Mouse (Mus musculus): ENCODE results near the gene Rgs3. TPM values are rescaled to one million over a fixed set of nuclear protein-coding genes. Genes with fewer than 3 reads are reported as not detected.

Rgs3 gene
- polyA plus RNA-seq, 1 experiment = 44.0 TPM

DNA sequence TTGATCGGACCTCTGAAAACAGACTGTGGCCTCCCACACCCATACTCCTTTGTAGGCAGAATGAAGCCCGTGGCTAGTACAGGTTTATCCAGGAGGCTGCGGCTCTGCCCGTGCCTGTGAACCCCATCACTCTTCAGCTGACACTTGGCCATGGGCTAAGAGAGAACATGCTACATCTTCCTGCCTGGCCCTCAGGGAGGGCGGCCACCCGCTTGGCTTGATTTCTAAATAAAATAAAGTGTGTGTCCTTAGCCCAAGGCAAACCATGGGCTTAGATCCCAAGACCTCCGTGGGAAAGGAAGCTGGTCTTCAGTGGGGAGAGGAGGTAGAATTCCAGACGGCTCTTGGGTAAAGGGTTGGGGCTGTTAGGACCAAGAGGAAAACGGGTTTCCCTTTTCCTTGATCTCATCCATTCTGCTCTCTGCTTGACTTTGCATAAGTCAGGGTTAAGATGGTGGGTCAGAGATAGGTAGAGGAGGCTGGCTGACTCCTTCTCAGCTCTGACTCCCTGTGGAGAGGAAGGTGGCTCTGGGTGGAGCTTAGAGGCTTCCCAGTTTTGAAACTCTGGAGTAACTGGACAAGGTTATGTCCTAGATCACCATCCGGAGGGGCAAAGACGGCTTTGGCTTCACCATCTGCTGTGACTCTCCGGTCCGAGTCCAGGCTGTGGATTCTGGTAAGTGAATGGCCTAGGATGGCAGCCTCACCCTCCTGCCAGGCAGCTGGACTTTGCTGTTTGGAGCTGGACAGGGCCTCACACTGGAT, 63.8 kb downstream of the Rgs3 start:
- Histone ChIP-seq H3K4me1 (ENCODE audit: control insufficient read depth, insufficient read depth, low read length) (peaks cover 3% of the 10 kb centered on the region), H3K4me3 (ENCODE audit: insufficient read depth, low read length) (no peak overlapping the region), H3K27ac (ENCODE audit: insufficient read depth, low read length) (no peak overlapping the region)
- no peak for TF ChIP-seq POLR2A (IDR thresholded peaks at IDR 0.05; ENCODE audit: low read depth, low read length)
- TF ChIP-seq CTCF (IDR thresholded peaks at IDR 0.05; ENCODE audit: borderline replicate concordance, insufficient read depth, low read length) = no peak

DNA sequence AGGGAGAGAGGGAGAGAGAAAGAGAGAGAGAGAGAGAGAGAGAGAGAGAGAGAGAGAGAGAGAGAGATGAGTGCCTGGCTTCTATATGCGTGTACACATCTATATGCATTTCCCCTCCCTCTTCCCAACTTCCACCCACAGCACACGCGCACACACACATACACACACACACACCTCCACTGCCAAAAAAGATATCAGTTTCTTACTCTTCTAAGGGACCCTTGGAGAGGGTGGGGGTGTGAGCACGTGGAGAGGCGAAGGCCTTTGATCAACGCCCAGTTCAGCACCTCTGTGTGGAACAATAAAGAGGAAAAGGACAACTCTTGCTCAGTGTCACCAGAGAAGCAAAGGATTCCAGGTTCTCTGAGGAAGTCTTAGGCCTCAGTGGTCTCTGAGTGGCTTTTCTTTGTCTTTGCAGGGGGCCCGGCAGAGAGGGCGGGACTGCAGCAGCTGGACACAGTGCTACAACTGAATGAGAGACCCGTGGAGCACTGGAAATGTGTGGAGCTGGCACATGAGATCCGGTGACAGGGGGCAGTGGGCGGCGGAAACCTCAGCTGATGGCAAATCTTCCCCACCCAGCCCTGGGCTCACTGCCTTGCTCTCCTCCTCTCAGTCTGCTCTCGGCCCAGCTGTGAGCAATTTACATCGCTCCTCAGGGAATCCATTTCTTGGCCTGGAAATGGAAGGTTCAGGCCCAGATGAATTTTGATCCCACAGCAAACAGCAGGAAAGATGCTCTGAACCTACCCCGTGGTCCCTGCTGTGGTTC, 65.2 kb downstream of the Rgs3 start:
- H3K4me1 ChIP-seq (ENCODE audit: control insufficient read depth, insufficient read depth, low read length) = peaks cover 3% of the 10 kb centered on the region
- H3K4me3 ChIP-seq (ENCODE audit: insufficient read depth, low read length) = no peak overlapping the region
- no peak for TF ChIP-seq POLR2A (IDR thresholded peaks at IDR 0.05; ENCODE audit: low read depth, low read length)
- no peak for TF ChIP-seq CTCF (IDR thresholded peaks at IDR 0.05; ENCODE audit: borderline replicate concordance, insufficient read depth, low read length)
- H3K27ac ChIP-seq (ENCODE audit: insufficient read depth, low read length) = peak overlapping the region; percentile 13; the same call in 1 of the 2 replicates

DNA sequence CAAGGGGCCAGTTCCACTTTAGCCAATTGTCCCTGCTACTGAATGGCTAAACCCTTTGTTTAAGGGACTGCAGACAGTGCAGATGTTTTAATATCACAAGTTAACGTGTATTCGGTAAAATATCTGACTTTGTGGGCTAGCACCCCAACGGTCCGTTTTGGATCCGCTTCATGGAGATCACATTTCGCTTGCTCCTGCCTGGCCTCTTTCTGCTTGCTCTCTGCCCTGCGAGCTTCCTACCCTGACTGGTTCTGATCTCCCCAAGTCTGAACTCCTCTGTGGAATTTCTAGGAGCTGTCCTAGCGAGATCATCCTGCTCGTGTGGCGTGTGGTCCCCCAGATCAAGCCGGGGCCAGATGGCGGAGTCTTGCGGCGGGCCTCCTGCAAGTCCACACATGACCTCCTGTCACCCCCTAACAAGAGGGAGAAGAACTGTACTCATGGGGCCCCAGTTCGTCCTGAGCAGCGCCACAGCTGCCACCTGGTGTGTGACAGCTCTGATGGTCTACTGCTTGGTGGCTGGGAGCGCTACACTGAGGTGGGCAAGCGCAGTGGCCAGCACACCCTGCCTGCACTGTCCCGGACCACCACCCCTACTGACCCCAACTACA, 65.9 kb downstream of the Rgs3 start:
- Histone ChIP-seq H3K4me3 (ENCODE audit: insufficient read depth, low read length) (no peak overlapping the region), H3K4me1 (ENCODE audit: control insufficient read depth, insufficient read depth, low read length) (peaks cover 3% of the 10 kb centered on the region), H3K27ac (ENCODE audit: insufficient read depth, low read length) (no peak overlapping the region; the same call in 1 of the 2 replicates)
- no peak for TF ChIP-seq POLR2A (IDR thresholded peaks at IDR 0.05; ENCODE audit: low read depth, low read length)
- no peak for TF ChIP-seq CTCF (IDR thresholded peaks at IDR 0.05; ENCODE audit: borderline replicate concordance, insufficient read depth, low read length)

DNA sequence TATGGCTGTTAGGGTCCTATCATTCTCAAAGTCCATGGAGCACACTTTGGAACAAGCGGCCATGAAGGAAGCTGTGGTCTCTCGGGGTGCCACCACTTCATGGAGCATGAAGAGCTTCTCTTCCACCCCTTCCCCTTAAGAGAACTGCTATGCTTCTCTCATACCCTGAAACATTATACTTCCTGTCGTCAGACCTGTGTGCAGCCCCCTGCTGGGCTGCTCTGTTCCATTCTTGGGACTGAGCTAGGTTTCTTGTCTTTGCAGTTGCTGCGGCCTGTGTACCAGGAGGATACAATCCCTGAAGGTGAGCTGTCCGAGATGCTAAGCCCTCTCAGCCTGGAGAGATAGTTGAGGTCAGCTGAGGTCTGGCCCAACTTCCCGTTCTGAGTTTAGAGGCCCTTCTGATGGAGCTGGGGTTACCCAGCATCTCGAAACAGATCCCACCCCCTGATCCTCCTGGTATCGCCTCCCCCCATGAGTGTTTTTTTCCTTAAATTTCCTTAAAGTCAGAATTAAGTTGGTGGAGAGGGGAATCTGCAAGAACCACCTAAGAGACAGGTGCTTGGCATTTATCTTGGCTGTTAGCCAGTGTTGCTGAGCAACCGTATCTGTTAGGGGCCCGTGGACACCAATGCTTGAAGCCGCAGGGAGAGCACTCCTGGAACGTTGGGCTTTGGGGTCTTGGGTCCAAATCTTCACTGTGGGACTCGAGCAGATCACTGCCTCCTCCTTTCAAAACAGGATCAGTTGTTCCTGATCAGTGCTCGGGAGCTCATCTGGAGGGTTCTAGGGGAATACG, 66.8 kb downstream of the Rgs3 start:
- Histone ChIP-seq H3K4me1 (ENCODE audit: control insufficient read depth, insufficient read depth, low read length) (peaks cover 3% of the 10 kb centered on the region), H3K4me3 (ENCODE audit: insufficient read depth, low read length) (no peak overlapping the region), H3K27ac (ENCODE audit: insufficient read depth, low read length) (no peak overlapping the region)
- TF ChIP-seq POLR2A (IDR thresholded peaks at IDR 0.05; ENCODE audit: low read depth, low read length) (no peak), CTCF (IDR thresholded peaks at IDR 0.05; ENCODE audit: borderline replicate concordance, insufficient read depth, low read length) (no peak)

GRCm38 (mm10) chr4:62627331-62627730, 67.7 kb downstream of the Rgs3 start:
- Histone ChIP-seq H3K4me1 (ENCODE audit: control insufficient read depth, insufficient read depth, low read length) (no peaks in the 10 kb centered on the region; the same call in 1 of the 2 replicates), H3K27ac (ENCODE audit: insufficient read depth, low read length) (no peak overlapping the region)
- no peak for TF ChIP-seq POLR2A (IDR thresholded peaks at IDR 0.05; ENCODE audit: low read depth, low read length)
- no peak for TF ChIP-seq CTCF (IDR thresholded peaks at IDR 0.05; ENCODE audit: borderline replicate concordance, insufficient read depth, low read length)

GRCm38 (mm10) chr4:62628547-62628946, 68.9 kb downstream of the Rgs3 start:
- Histone ChIP-seq H3K27ac (ENCODE audit: insufficient read depth, low read length) (no peak overlapping the region), H3K4me3 (ENCODE audit: insufficient read depth, low read length) (no peak overlapping the region), H3K4me1 (ENCODE audit: control insufficient read depth, insufficient read depth, low read length) (no peaks in the 10 kb centered on the region)
- TF ChIP-seq POLR2A (IDR thresholded peaks at IDR 0.05; ENCODE audit: low read depth, low read length) = no peak

More at GRCm38 (mm10) chr4:62627331-62627730, 67.7 kb downstream of the Rgs3 start:
- no peak overlapping the region for H3K4me3 ChIP-seq (ENCODE audit: insufficient read depth, low read length)

GRCm38 (mm10) chr4:62629461-62629860, 69.8 kb downstream of the Rgs3 start:
- H3K27ac ChIP-seq (ENCODE audit: insufficient read depth, low read length) = no peak overlapping the region
- no peak overlapping the region for H3K4me3 ChIP-seq (ENCODE audit: insufficient read depth, low read length)
- TF ChIP-seq POLR2A (IDR thresholded peaks at IDR 0.05; ENCODE audit: low read depth, low read length) (no peak), CTCF (IDR thresholded peaks at IDR 0.05; ENCODE audit: borderline replicate concordance, insufficient read depth, low read length) (no peak)

GRCm38 (mm10) chr4:62629905-62630304, 70.3 kb downstream of the Rgs3 start:
- Histone ChIP-seq H3K27ac (ENCODE audit: insufficient read depth, low read length) (no peak overlapping the region), H3K4me3 (ENCODE audit: insufficient read depth, low read length) (no peak overlapping the region), H3K4me1 (ENCODE audit: control insufficient read depth, insufficient read depth, low read length) (no peaks in the 10 kb centered on the region)
- TF ChIP-seq CTCF (IDR thresholded peaks at IDR 0.05; ENCODE audit: borderline replicate concordance, insufficient read depth, low read length) (no peak), POLR2A (IDR thresholded peaks at IDR 0.05; ENCODE audit: low read depth, low read length) (no peak)

More at GRCm38 (mm10) chr4:62629461-62629860, 69.8 kb downstream of the Rgs3 start:
- no peaks in the 10 kb centered on the region for H3K4me1 ChIP-seq (ENCODE audit: control insufficient read depth, insufficient read depth, low read length)

DNA sequence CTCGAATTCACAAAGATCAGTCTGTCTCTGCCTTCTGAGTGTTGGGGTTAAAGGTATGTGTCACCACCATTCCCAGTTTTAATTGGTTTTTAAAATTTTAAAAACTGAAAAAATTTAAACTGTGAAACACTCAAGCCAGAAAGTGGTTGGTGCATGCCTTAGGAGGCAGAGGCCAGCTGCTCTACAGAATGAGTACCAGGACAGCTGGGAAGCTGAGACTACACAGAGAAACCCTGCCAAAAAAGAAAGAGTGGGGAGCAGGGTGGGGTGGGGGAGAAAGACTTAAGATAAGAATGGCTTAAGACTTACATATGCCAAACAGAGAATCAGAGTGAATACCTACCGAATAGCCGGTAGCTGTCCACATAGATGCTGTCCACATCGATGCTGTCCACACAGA, 73.6 kb downstream of the Rgs3 start:
- H3K4me1 ChIP-seq (ENCODE audit: control insufficient read depth, insufficient read depth, low read length) = no peaks in the 10 kb centered on the region
- TF ChIP-seq CTCF (IDR thresholded peaks at IDR 0.05; ENCODE audit: borderline replicate concordance, insufficient read depth, low read length) (no peak), POLR2A (IDR thresholded peaks at IDR 0.05; ENCODE audit: low read depth, low read length) (no peak)
- no peak overlapping the region for H3K4me3 ChIP-seq (ENCODE audit: insufficient read depth, low read length)
- H3K27ac ChIP-seq (ENCODE audit: insufficient read depth, low read length) = no peak overlapping the region
